Mouse (Mus musculus) stomach, postnatal 0 days (tissue): ENCODE measurements at regions not wholly inside any gene's neighbourhood (a gene's known extent, or its start where the extent isn't known, plus 50 kb on each side); places are given as distances from the start of the nearest gene placed in this dataset.

Experiments
- ATAC-seq: fragments of 200-750 bp; cut with Nextera tagmentation; 2 replicates; pipeline ENCODE4 v1.8.0; 2017; ENCODE audit not compliant: low FRiP score, low TSS enrichment
- DNase-seq: peaks from one replicate; pipeline ENCODE4 v3.0.0-alpha.2; 2016; ENCODE audit warnings: low spot score
- H3K27ac ChIP-seq: fragments of 300-500 bp; sonication (generic); replicated peaks from 2 replicates; pipeline ENCODE4 v1.5.1; 2014; ENCODE audit warnings: mild to moderate bottlenecking, control low read depth
- H3K27me3 ChIP-seq: fragments of 300-500 bp; sonication (generic); 2 replicates; pipeline ENCODE4 v1.6.1; 2014; ENCODE audit warnings: low read length; ENCODE audit not compliant: control insufficient read depth, insufficient read depth
- H3K36me3 ChIP-seq: fragments of 300-500 bp; sonication (generic); 2 replicates; pipeline ENCODE4 v1.6.1; 2014; ENCODE audit warnings: low read length, mixed read lengths; ENCODE audit not compliant: control insufficient read depth, insufficient read depth
- H3K4me1 ChIP-seq: fragments of 300-500 bp; sonication (generic); replicated peaks from 2 replicates; pipeline ENCODE4 v1.6.1; 2014; ENCODE audit warnings: antibody characterized with exemption; ENCODE audit not compliant: control insufficient read depth, insufficient read depth
- H3K4me2 ChIP-seq: fragments of 300-500 bp; sonication (generic); replicated peaks from 2 replicates; pipeline ENCODE4 v1.6.1; 2014; ENCODE audit warnings: low read depth, mild to moderate bottlenecking, control low read depth, moderate library complexity
- H3K4me3 ChIP-seq: fragments of 300-500 bp; sonication (generic); 2 replicates; pipeline ENCODE4 v1.5.1; 2014; ENCODE audit warnings: low read depth, low read length, control low read depth
- H3K9ac ChIP-seq: fragments of 300-500 bp; sonication (generic); 2 replicates; pipeline ENCODE4 v1.6.1; 2014; ENCODE audit warnings: mild to moderate bottlenecking, low read length, control low read depth, mixed read lengths
- H3K9me3 ChIP-seq: fragments of 300-500 bp; sonication (generic); 2 replicates; pipeline ENCODE4 v1.6.1; 2016; ENCODE audit warnings: low read length; ENCODE audit not compliant: control insufficient read depth
- CTCF ChIP-seq: IDR thresholded peaks from 2 replicates; pipeline ENCODE4 v1.5.1; 2016; ENCODE audit warnings: antibody characterized with exemption, low read depth, mild to moderate bottlenecking, moderate library complexity
- EP300 ChIP-seq: optimal IDR thresholded peaks from 2 replicates; pipeline ENCODE3; 2016; ENCODE audit warnings: antibody characterized with exemption
- WGBS: fragments of 180-500 bp; shearing (Covaris S2); extraction: QIAGEN DNeasy Blood & Tissue Kit; methylation state at CpG from one replicate; pipeline ENCODE4 v1.1.7; 2014; 5-methylcytosine and 5-hydroxymethylcytosine counted together

DNA sequence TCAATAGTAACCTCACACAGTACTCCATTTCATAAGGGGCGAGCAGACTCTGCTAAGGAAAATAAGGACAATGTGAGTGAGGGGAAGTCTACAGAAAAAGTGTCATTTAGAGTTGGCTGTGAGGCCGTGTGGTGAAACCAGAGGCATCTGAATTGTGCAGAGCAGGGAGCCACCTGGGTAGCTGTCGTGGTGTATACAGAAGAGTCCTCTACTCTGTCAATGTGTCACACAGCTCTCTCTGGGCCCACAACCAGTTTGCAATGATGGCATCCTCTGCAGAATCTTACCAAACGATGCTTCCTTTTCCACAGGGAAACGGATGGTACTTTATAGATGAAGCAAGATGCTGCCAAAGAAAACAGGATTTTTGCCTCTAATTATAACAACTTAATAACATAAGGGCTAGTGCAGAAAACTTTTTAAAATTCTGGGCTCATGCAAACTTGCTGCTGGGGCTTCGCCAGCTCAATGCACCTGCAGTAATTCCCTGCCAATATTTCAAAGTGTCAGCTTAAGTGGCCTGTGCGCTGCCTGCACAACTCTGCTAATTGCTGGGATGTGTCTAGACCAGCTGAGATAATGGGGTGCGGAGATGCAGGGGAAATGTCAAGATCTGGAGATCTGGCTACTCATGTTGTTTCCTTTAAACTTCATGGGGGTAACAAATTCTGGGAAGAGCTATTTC, 505.8 kb downstream of the Dok5 start:
- H3K4me2 ChIP-seq, result no peak overlapping the region
- H3K9me3 ChIP-seq, result 0 out of 2 replicates have a peak, but pooled peaks cover 2% of the 10 kb centered on the region
- TF ChIP-seq CTCF, result no peak
- TF ChIP-seq EP300, result no peak
- no peak for ATAC-seq
- no peak overlapping the region for H3K27ac ChIP-seq
- no peak overlapping the region for H3K9ac ChIP-seq
- no peaks in the 10 kb centered on the region for H3K4me1 ChIP-seq
- H3K27me3 ChIP-seq, result no peaks in the 10 kb centered on the region
- DNase-seq, result no peak
- no peak overlapping the region for H3K4me3 ChIP-seq
- H3K36me3 ChIP-seq, result no peaks in the 10 kb centered on the region
- WGBS, result 41% methylated on average over 8 of the region's 8 CpGs

GRCm38 (mm10) chr2:171232812-171233211, 501.2 kb downstream of the Dok5 start:
- ATAC-seq, result no peak
- TF ChIP-seq EP300 (no peak), CTCF (no peak)
- Histone ChIP-seq H3K9me3 (0 out of 2 replicates have a peak, but pooled peaks cover 2% of the 10 kb centered on the region), H3K4me3 (no peak overlapping the region), H3K4me1 (no peaks in the 10 kb centered on the region), H3K36me3 (no peaks in the 10 kb centered on the region), H3K4me2 (no peak overlapping the region), H3K27me3 (no peaks in the 10 kb centered on the region), H3K9ac (no peak overlapping the region), H3K27ac (no peak overlapping the region)
- DNase-seq, result no peak

GRCm38 (mm10) chr2:171231288-171232050, 499.9 kb downstream of the Dok5 start:
- Histone ChIP-seq H3K27ac (no peak overlapping the region), H3K4me1 (no peaks in the 10 kb centered on the region), H3K4me2 (no peak overlapping the region), H3K4me3 (no peak overlapping the region), H3K36me3 (no peaks in the 10 kb centered on the region), H3K9ac (no peak overlapping the region), H3K27me3 (no peaks in the 10 kb centered on the region), H3K9me3 (0 out of 2 replicates have a peak, but pooled peaks cover 2% of the 10 kb centered on the region)
- no peak for DNase-seq
- no peak for TF ChIP-seq EP300
- TF ChIP-seq CTCF, result no peak
- WGBS, result 74% methylated on average over 7 of the region's 7 CpGs
- ATAC-seq, result no peak

DNA sequence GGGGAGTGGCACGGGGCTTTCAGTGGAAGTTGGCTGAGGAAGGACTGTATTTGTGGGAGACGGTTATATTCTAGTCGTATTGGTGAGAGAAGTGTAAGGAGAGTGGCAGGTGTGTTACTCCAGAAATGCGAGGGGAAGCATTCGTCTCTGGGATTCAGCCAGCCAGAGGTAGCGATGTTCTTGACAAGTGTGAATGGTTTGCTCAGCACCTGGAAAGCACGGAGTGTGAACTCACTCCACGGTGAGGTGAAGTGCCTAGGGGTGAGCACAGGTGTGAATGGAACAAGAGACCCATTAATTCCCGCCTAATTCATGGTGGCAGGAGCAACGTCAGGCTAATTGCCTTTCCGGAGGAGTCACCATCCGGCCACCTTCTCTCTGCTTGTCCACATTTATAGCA, 498.9 kb downstream of the Dok5 start:
- Histone ChIP-seq H3K4me1 (no peaks in the 10 kb centered on the region), H3K9me3 (0 out of 2 replicates have a peak, but pooled peaks cover 2% of the 10 kb centered on the region), H3K4me3 (no peak overlapping the region), H3K9ac (no peak overlapping the region), H3K4me2 (no peak overlapping the region), H3K36me3 (no peaks in the 10 kb centered on the region), H3K27me3 (no peaks in the 10 kb centered on the region), H3K27ac (no peak overlapping the region)
- TF ChIP-seq CTCF, result no peak
- TF ChIP-seq EP300, result no peak
- 77% methylated on average over 12 of the region's 12 CpGs for whole genome bisulfite sequencing
- ATAC-seq, result no peak
- DNase-seq, result no peak

DNA sequence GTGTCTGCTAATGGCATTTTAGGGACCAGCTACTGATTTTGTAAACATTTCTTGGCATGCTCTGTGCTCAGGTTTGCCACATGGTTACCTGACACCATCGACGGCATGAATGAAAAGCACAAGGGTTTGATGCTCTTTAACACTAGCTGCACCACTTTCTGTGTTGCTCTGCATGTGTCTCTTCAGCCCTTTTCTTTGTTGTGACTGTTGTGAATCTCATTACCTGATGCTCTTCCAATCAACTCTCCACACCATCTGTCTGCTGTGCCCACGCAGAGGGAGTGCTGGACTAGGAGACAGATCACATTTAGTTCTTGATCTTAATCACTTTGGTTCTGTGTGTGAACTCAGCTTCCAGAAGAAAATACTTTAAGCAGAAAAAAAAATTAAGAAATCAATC, 496.6 kb downstream of the Dok5 start:
- no peak for ATAC-seq
- H3K9ac ChIP-seq, result no peak overlapping the region
- no peak overlapping the region for H3K27ac ChIP-seq
- no peaks in the 10 kb centered on the region for H3K9me3 ChIP-seq
- no peak for DNase-seq
- TF ChIP-seq CTCF, result no peak
- TF ChIP-seq EP300, result no peak
- no peaks in the 10 kb centered on the region for H3K4me1 ChIP-seq
- no peaks in the 10 kb centered on the region for H3K27me3 ChIP-seq
- no peaks in the 10 kb centered on the region for H3K36me3 ChIP-seq
- H3K4me3 ChIP-seq, result no peak overlapping the region
- H3K4me2 ChIP-seq, result no peak overlapping the region
- 46% methylated on average over 3 of the region's 3 CpGs for WGBS

- 70% methylated on average over 6 of the region's 6 CpGs for WGBS
- Histone ChIP-seq H3K4me3 (no peak overlapping the region), H3K4me1 (no peaks in the 10 kb centered on the region), H3K9ac (no peak overlapping the region), H3K9me3 (no peaks in the 10 kb centered on the region), H3K36me3 (no peaks in the 10 kb centered on the region), H3K4me2 (no peak overlapping the region), H3K27ac (no peak overlapping the region), H3K27me3 (no peaks in the 10 kb centered on the region)
- DNase-seq, result no peak
- no peak for ATAC-seq
- TF ChIP-seq EP300, result no peak
- TF ChIP-seq CTCF, result no peak
Measured at GRCm38 (mm10) chr2:171213792-171214191, 482.2 kb downstream of the Dok5 start.
